Mouse (Mus musculus) naive thymus-derived CD4-positive, alpha-beta T cell, adult 2 months (primary cell): ENCODE measurements around the gene Prrg4.
"Not testable (repeated sequence)": the region's sequence is repeated elsewhere in the genome, so short reads cannot be mapped to it uniquely, and the experiment has no call there.

Experiments used
- DNase-seq: peaks from one replicate; pipeline ENCODE4 v3.0.0-alpha.2; 2011; ENCODE audit warnings: low read depth

Prrg4 gene

DNA sequence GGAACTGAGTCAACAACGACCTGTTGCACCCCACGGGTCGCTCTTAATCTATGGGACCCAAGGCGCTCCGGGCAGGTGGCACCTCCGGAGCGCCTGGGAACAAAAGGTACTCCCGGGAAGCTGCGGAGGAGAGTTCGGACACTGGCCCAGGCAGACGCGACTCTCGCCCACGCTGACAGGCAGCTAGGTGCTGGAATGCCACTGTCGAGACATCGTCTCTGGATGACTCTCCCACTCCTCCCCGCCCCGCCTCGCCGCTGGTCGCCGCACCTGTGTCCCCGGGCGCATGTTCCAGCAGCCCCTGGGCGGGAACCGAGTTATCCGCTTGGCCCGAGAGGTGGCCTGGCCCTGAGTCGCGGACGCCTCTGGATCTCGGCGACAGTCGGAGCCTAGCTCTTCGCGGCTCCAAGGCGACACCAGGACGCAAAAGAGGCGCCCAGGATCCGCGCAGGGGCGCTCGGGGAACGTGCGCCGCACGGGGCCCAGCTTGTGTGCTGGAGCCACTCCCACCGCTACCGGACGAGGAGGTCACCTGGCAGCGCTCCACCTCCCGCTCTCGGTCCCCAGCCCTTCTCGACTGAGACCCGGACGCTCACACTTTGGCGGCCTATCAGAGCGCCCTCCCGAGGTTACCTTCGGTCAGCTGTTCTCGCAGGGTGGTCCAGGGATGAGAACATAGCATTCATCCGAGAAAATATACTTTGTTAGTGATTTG lies at the start of gene Prrg4:
Gene Prrg4, minus strand, starts transcription at position 601 of the 715 bp plus-strand sequence.
- DNase-seq, result peak; percentile 53

DNA sequence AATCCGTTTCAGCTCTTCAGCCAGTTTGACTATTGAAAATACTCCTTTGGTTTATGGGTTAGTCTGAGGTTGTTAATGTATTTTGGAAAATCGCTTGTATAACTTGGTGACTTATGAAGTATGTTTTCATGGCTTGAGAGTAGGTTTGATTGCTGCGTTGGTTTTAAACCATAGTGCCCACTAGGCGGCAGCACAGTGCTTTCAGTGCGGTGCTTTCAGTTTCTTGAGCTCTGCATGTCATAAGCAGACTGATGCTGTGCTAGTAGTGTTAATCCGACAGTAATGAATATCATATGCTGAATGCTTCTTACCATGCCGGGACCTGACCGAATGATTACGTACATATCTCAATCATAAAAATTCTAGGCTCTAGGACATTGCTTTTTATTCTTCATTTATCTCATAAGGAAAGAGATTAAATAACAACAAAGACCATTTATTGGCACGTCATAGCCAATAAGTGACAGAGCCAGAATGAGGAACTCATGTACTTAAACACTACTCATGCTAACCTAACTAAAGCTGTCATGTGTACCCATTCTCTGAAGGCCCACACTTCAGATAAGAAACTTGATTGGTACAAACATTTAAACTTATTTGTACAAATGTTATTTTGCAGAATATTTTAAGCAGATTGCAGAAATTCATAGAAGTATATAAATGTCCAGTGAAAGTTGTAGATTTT lies 38.3 kb upstream of the Prrg4 start:
- peak; percentile 78 for DNase-seq

DNA sequence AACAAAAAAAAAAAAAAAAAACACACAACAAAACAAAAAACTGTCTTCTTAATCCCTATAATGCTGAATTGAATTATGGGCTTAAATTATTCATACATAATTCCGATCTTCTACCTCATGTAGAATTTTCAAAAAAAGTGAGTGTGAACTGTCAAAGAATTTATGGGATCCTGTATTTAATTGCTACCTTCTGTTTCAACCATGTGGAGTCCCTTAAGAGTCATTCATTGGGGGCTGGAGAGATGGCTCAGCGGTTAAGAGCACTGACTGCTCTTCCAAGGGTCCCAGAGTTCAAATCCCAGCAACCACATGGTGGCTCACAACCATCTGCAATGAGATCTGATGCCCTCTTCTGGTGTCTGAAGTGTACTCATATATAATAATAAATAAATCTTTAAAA lies 37.7 kb upstream of the Prrg4 start:
- not testable (repeated sequence) for DNase-seq

- DNase-seq, result no peak
These were observed 36.4 kb upstream of the Prrg4 start for GRCm38 (mm10) chr2:104886109-104886508.

GRCm38 (mm10) chr2:104878794-104879193 lies 29.1 kb upstream of the Prrg4 start:
- DNase-seq, result no peak

DNA sequence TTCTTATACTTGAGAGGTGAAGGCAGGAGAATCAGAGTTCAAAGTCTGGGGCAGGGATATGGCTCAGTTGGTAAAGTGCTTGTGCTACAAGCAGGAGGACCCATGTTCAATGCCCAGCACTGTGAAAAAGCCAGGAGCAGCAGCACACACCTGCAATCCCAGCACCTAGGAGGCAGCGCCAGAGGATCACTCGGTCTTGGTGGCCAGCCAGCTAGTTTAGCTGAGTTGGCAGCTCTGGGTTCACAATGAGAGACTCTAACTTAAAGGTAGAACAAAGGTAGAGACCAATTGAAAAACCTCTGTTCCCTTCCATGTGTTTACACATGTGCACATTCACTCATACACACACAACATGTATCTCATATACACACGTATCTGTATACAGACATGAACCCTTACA lies 19.4 kb upstream of the Prrg4 start:
- no peak for DNase-seq

DNA sequence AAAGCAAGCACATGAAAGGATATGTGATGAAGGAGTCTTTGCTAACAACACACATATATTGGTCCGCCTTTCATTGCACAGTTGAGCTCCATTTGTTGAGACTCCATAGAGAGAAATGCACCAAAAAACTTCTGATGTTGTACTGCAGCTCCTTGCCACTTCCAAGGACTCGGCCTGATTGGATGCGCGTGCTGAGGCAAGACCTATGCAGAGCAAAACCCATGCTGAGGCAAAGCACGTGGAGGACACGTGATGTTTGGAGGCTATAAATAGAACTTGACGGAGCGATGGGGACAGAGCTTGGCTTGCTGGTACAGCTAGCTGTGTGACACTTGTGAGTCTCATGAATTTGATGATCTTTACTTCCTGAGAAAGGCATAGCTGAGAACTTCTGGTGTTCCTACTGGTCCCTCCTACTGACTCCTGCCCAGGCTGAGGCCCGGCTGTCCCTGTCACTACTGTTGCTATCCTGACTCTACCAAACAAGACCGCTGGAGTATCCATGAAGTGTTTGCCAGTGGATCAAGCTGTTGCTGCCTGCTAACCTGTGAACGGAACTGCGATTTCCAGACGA lies 17.7 kb upstream of the Prrg4 start, which contains the start of gene Ccdc73:
Gene Ccdc73, plus strand, starts transcription at position 524 of the 574 bp plus-strand sequence.
- no peak for DNase-seq

DNA sequence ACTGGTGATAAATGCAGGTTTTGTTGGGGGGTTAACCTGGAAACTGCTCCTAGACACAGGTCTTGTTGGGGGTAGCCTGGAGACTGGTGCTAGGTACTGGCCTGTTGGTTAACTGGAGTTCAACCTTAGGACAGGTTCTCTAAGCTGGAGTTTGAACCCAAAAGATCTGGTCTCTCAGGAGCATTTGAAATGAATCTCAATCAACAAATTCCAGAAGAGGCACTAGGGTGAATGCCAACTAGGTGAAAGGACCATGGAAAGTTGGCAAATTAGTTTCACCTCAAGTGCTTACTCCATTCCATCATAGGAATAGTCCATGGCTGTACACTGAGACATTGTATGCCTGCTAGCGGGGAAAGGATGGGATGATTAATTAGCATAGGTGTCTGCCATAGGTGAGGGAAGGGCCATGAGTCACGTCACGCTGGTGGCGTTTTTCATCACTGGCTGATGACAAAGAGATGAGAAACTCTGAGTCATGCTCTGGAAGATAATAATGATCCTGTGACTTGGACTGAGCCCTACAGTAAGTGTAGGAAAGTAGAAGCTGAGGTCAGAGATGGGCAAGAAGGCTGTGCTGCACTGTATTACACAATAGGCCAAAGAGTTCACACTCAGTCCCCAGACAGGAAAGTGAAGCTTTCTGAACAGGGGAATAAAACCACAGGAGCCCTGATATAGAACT lies 14.6 kb upstream of the Prrg4 start:
- DNase-seq, result no peak

DNA sequence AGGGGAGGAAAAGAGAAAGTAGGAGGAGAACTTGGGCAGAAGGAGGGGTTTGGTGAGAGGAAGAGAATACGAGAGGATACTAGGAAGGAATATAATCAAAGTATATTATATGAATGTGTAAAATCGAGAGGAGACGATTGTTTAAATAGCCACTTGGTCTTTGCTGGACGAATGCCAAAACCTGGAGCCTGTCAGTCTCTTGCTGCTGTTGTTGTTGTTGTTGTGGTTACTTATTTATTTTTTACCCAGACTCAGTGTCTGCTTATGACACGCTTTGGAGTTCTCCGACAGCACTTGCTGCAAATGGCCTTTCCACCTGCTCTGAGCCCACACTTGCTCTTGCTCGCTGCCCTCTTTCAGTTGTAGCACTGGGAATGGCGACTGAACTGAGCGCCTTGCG lies 10.8 kb upstream of the Prrg4 start:
- no peak for DNase-seq

GRCm38 (mm10) chr2:104859060-104859459 lies 9.4 kb upstream of the Prrg4 start:
- DNase-seq, result no peak

DNA sequence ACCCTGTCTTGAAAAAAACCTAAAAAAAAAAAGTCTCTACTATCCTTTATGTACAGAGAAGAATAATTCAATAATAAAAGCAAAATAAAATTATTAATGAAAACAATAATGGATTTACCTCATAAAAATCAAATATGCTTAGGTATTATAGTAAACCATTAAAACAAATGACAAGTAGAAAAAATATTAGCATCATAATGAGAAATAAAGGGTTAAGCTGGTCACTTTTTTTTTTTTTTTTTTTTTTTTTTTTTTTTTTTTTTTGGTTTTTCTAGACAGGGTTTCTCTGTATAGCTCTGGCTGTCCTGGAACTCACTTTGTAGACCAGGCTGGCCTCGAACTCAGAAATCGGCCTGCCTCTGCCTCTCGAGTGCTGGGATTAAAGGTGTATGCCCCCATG lies 8.4 kb upstream of the Prrg4 start:
- not testable (repeated sequence) for DNase-seq

GRCm38 (mm10) chr2:104856218-104856617 lies 6.5 kb upstream of the Prrg4 start:
- DNase-seq, result no peak

GRCm38 (mm10) chr2:104855732-104856131 lies 6.1 kb upstream of the Prrg4 start:
- no peak for DNase-seq

DNA sequence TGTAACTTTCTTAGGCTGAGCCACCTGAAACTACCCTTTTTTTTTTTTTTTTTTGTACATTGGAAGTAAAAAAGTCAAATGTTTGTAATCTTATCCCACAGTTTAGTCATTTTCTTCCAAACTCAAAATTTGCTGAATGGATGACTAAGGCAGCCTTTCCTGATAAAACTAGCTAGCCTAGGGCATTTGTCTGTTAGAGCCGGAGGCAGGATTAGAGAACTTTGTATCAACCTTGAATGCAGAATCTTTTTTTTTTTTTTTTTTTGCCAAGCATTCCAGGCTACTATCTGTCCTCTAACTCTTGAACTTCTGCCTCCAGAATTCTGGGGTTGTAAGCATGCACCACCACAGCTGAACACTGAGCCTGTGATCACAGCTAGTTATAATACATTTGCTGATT lies 5.2 kb upstream of the Prrg4 start:
- DNase-seq, result no peak

- no peak for DNase-seq
These were observed 2.9 kb upstream of the Prrg4 start for GRCm38 (mm10) chr2:104852546-104852945.

DNA sequence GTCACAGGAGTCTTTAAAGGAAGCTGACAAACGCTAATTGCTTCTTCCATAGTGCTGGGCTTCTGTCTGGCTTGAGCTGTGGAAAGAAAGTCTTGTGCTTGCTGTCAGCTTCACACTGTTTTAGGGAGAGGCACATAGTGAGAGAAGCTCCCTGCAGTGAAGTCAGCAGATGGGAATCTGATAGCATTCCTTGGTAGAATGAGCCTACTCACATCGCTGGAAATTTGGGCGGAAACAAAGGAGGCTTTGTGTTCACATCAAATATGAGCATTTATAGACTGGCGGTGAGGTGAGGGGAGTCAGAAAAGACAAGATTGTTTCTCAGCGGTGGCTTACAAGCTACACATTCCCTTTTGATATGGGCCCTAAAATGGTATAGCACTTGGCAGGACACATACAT lies 2.0 kb upstream of the Prrg4 start:
- DNase-seq, result no peak

GRCm38 (mm10) chr2:104849991-104850359 lies 299 bp upstream of the Prrg4 start:
- peak; percentile 50 for DNase-seq

DNA sequence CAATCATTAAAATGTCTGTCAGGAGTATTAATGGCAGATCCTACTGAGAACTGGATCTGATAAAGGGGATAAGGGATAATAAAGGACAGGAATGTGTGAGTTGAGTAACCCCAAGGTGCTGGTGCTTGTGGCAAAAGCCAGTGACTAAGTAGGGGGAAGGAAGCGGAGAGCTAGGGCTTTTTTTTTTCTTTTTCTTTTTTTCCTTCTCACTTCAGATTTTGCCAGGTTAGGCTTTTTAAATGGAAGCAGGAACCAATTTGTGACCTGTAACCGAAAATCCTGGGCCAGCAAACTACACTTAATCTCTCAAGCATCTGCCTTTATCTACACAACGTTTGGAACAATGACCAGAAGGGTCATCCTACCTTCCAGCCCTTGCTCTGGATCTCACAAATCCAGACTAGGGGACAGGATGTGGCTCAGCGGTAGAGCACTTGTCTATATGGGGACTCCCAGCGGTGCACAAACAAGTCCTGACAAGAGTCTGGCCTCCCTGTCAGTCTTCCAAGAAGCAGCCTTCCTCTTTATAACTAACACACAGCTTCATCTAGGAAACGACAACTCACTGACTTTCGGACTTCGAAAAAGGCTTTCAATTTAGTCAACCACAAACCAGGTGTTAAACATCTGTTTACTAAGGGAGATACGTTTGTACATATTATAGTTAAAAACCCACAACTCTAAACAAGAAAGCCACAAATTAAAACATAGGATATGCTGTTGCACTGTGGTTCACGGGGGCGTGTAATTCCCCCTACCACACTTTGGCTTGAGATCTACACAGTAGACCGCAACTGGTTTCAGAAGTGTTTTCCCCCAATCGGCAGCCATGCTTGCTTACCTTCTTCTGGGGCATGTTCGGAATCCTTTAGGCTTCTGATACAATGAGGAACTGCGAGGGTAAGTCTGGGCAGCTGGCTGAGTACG lies 1.2 kb downstream of the Prrg4 start:
- DNase-seq, result peak; percentile 57

- DNase-seq, result peak; percentile 63
These were observed 2.0 kb downstream of the Prrg4 start for GRCm38 (mm10) chr2:104847645-104848044.

GRCm38 (mm10) chr2:104846638-104847414 lies 2.9 kb downstream of the Prrg4 start:
- DNase-seq, result no peak

DNA sequence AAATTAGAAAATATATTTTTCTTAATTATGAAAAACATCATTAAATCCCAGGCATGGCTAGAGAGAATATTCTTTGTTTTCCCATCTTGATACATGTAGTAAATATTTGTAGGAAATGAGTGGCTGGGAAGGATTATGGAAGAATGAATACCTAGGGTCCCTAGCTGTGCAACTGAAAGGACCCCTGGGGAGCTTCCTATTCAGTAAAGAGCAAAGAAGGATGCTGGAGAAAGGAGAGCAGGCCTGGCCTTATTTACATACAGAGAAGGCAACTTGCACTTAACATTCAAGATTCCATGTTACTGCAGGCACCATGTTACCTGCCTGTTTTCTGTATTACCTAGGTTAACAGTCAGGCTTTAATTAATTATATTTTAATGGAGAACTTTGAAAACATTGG lies 7.1 kb downstream of the Prrg4 start:
- no peak for DNase-seq
